Mouse (Mus musculus) stomach, embryonic 15.5 days (tissue): ENCODE results near the gene Esr1. TPM values are rescaled to one million over a fixed set of nuclear protein-coding genes. Genes with fewer than 3 reads are reported as not detected.
"Not testable (repeated sequence)": the region's sequence is repeated elsewhere in the genome, so short reads cannot be mapped to it uniquely, and the experiment has no call there.

Experiments
- ATAC-seq: fragments of 200-750 bp; cut with Nextera tagmentation; 2 replicates; pipeline ENCODE4 v1.8.0; 2017; ENCODE audit warnings: low read depth, moderate number of reproducible peaks, moderate TSS enrichment; ENCODE audit not compliant: insufficient read depth, low FRiP score
- H3K27ac ChIP-seq: fragments of 300-500 bp; sonication (generic); 2 replicates; pipeline ENCODE4 v1.5.1; 2015; ENCODE audit warnings: mild to moderate bottlenecking, inconsistent platforms
- H3K27me3 ChIP-seq: fragments of 300-500 bp; sonication (generic); replicated peaks from 2 replicates; pipeline ENCODE4 v1.6.1; 2015; ENCODE audit warnings: inconsistent platforms
- H3K36me3 ChIP-seq: fragments of 300-500 bp; sonication (generic); 2 replicates; pipeline ENCODE4 v1.6.1; 2015; ENCODE audit warnings: inconsistent platforms
- H3K4me1 ChIP-seq: fragments of 300-500 bp; sonication (generic); 2 replicates; pipeline ENCODE4 v1.6.1; 2015; ENCODE audit warnings: inconsistent platforms
- H3K4me2 ChIP-seq: fragments of 300-500 bp; sonication (generic); 2 replicates; pipeline ENCODE4 v1.6.1; 2015; ENCODE audit warnings: mild to moderate bottlenecking, inconsistent platforms
- H3K4me3 ChIP-seq: fragments of 300-500 bp; sonication (generic); replicated peaks from 2 replicates; pipeline ENCODE4 v1.5.1; 2015; ENCODE audit warnings: inconsistent platforms
- H3K9ac ChIP-seq: fragments of 300-500 bp; sonication (generic); 2 replicates; pipeline ENCODE4 v1.6.1; 2015; ENCODE audit warnings: inconsistent platforms
- H3K9me3 ChIP-seq: fragments of 300-500 bp; sonication (generic); 2 replicates; pipeline ENCODE4 v1.6.1; 2016; ENCODE audit warnings: inconsistent platforms
- WGBS: fragments of 180-500 bp; shearing (Covaris S2); methylation state at CpG from one replicate; pipeline ENCODE4 v1.1.7; 2015; 5-methylcytosine and 5-hydroxymethylcytosine counted together
- polyA plus RNA-seq: library from polyadenylated mRNA; unstranded; fragments of >200 nt; fragmentation: Nextera tagmentation; extraction: Ambion mirVana; gene quantifications from 2 replicates; pipeline ENCODE4 v1.2.1, GENCODE M21; 2015

Gene Esr1
- polyA plus RNA-seq, 1 experiment from 2014 or later, result 0.86 TPM

GRCm38 (mm10) chr10:4665380-4665779 lies 54.0 kb downstream of the Esr1 start:
- Histone ChIP-seq H3K4me1 (no peaks in the 10 kb centered on the region), H3K27me3 (no peaks in the 10 kb centered on the region), H3K4me2 (no peak overlapping the region), H3K4me3 (no peak overlapping the region), H3K36me3 (no peaks in the 10 kb centered on the region), H3K27ac (no peak overlapping the region), H3K9me3 (no peaks in the 10 kb centered on the region), H3K9ac (no peak overlapping the region)
- 83% methylated on average over 5 of the region's 5 CpGs for WGBS
- ATAC-seq, result no peak

- H3K9ac ChIP-seq, result no peak overlapping the region
- 90% methylated on average over 2 of the region's 2 CpGs for WGBS
- no peaks in the 10 kb centered on the region for H3K9me3 ChIP-seq
- H3K4me2 ChIP-seq, result no peak overlapping the region
- no peak for ATAC-seq
- H3K4me3 ChIP-seq, result no peak overlapping the region
- no peak overlapping the region for H3K27ac ChIP-seq
- H3K36me3 ChIP-seq, result no peaks in the 10 kb centered on the region
- no peaks in the 10 kb centered on the region for H3K4me1 ChIP-seq
- no peaks in the 10 kb centered on the region for H3K27me3 ChIP-seq
Measured at GRCm38 (mm10) chr10:4667006-4667405, 55.6 kb downstream of the Esr1 start.

- 74% methylated on average over 2 of the region's 2 CpGs for WGBS
- H3K36me3 ChIP-seq, result no peaks in the 10 kb centered on the region
- no peaks in the 10 kb centered on the region for H3K9me3 ChIP-seq
- no peak overlapping the region for H3K4me3 ChIP-seq
- H3K27ac ChIP-seq, result no peak overlapping the region
- no peak overlapping the region for H3K9ac ChIP-seq
- H3K27me3 ChIP-seq, result no peaks in the 10 kb centered on the region
- H3K4me2 ChIP-seq, result no peak overlapping the region
- H3K4me1 ChIP-seq, result no peaks in the 10 kb centered on the region
- ATAC-seq, result no peak
Measured at GRCm38 (mm10) chr10:4670053-4670452, 58.7 kb downstream of the Esr1 start.

- no peaks in the 10 kb centered on the region for H3K36me3 ChIP-seq
- H3K4me3 ChIP-seq, result no peak overlapping the region
- H3K9ac ChIP-seq, result no peak overlapping the region
- WGBS, result 60% methylated on average over 3 of the region's 3 CpGs
- H3K4me1 ChIP-seq, result no peaks in the 10 kb centered on the region
- no peaks in the 10 kb centered on the region for H3K9me3 ChIP-seq
- H3K27ac ChIP-seq, result no peak overlapping the region
- ATAC-seq, result no peak
- H3K27me3 ChIP-seq, result no peaks in the 10 kb centered on the region
- no peak overlapping the region for H3K4me2 ChIP-seq
Measured at GRCm38 (mm10) chr10:4671876-4672275, 60.5 kb downstream of the Esr1 start.

- WGBS, result 63% methylated on average over 4 of the region's 4 CpGs
- ATAC-seq, result no peak
Measured at GRCm38 (mm10) chr10:4673311-4673816, 62.0 kb downstream of the Esr1 start.

GRCm38 (mm10) chr10:4674983-4675592 lies 63.7 kb downstream of the Esr1 start:
- whole genome bisulfite sequencing, result 19% methylated on average over 14 of the region's 14 CpGs
- not testable (repeated sequence) for H3K27ac ChIP-seq, H3K9me3 ChIP-seq, H3K9ac ChIP-seq, H3K4me1 ChIP-seq, H3K36me3 ChIP-seq, H3K4me3 ChIP-seq, ATAC-seq, H3K27me3 ChIP-seq
- peak overlapping the region; percentile 39 for H3K4me2 ChIP-seq

More at GRCm38 (mm10) chr10:4673311-4673816, 62.0 kb downstream of the Esr1 start:
- H3K27ac ChIP-seq, result no peak overlapping the region
- H3K9me3 ChIP-seq, result no peaks in the 10 kb centered on the region
- H3K27me3 ChIP-seq, result no peaks in the 10 kb centered on the region
- no peak overlapping the region for H3K4me3 ChIP-seq
- no peak overlapping the region for H3K9ac ChIP-seq
- H3K4me2 ChIP-seq, result no peak overlapping the region
- no peaks in the 10 kb centered on the region for H3K36me3 ChIP-seq
- no peaks in the 10 kb centered on the region for H3K4me1 ChIP-seq

- Histone ChIP-seq H3K4me3 (no peak overlapping the region), H3K36me3 (no peaks in the 10 kb centered on the region), H3K9me3 (no peaks in the 10 kb centered on the region), H3K9ac (no peak overlapping the region), H3K27me3 (no peaks in the 10 kb centered on the region), H3K4me1 (no peaks in the 10 kb centered on the region), H3K27ac (no peak overlapping the region), H3K4me2 (no peak overlapping the region)
- no peak for ATAC-seq
- WGBS, result 76% methylated on average over 5 of the region's 5 CpGs
Measured at GRCm38 (mm10) chr10:4683106-4683505, 71.7 kb downstream of the Esr1 start.

- no peaks in the 10 kb centered on the region for H3K27me3 ChIP-seq
- no peaks in the 10 kb centered on the region for H3K9me3 ChIP-seq
- no peak overlapping the region for H3K9ac ChIP-seq
- H3K4me1 ChIP-seq, result no peaks in the 10 kb centered on the region
- WGBS, result 87% methylated on average over 12 of the region's 12 CpGs
- no peak for ATAC-seq
- no peak overlapping the region for H3K4me3 ChIP-seq
- H3K27ac ChIP-seq, result no peak overlapping the region
- H3K36me3 ChIP-seq, result no peaks in the 10 kb centered on the region
- H3K4me2 ChIP-seq, result no peak overlapping the region
Measured at GRCm38 (mm10) chr10:4683711-4684265, 72.4 kb downstream of the Esr1 start.

GRCm38 (mm10) chr10:4694336-4694865 lies 83.0 kb downstream of the Esr1 start:
- H3K4me3 ChIP-seq, result no peak overlapping the region
- no peak overlapping the region for H3K4me2 ChIP-seq
- ATAC-seq, result no peak
- H3K4me1 ChIP-seq, result no peaks in the 10 kb centered on the region
- no peaks in the 10 kb centered on the region for H3K9me3 ChIP-seq
- H3K9ac ChIP-seq, result no peak overlapping the region
- H3K27ac ChIP-seq, result no peak overlapping the region
- WGBS, result 77% methylated on average over 7 of the region's 7 CpGs
- H3K27me3 ChIP-seq, result no peaks in the 10 kb centered on the region
- no peaks in the 10 kb centered on the region for H3K36me3 ChIP-seq

- ATAC-seq, result no peak
- Histone ChIP-seq H3K9me3 (no peaks in the 10 kb centered on the region), H3K4me3 (peak overlapping the region; percentile 23), H3K4me2 (peak overlapping the region; percentile 60), H3K9ac (no peak overlapping the region), H3K27ac (no peak overlapping the region), H3K36me3 (no peaks in the 10 kb centered on the region), H3K27me3 (peaks cover 27% of the 10 kb centered on the region), H3K4me1 (peaks cover 14% of the 10 kb centered on the region)
- 3% methylated on average over 15 of the region's 15 CpGs for WGBS
Measured at GRCm38 (mm10) chr10:4709915-4710314, 98.5 kb downstream of the Esr1 start.

GRCm38 (mm10) chr10:4711434-4711833 lies 100.0 kb downstream of the Esr1 start:
- Histone ChIP-seq H3K27me3 (peaks cover 30% of the 10 kb centered on the region), H3K27ac (no peak overlapping the region), H3K4me3 (peak overlapping the region; percentile 46; the same call in 1 of the 2 replicates), H3K4me2 (no peak overlapping the region), H3K9me3 (no peaks in the 10 kb centered on the region), H3K36me3 (no peaks in the 10 kb centered on the region), H3K4me1 (peaks cover 14% of the 10 kb centered on the region), H3K9ac (no peak overlapping the region)
- no peak for ATAC-seq
- WGBS, result 46% methylated on average over 5 of the region's 5 CpGs

GRCm38 (mm10) chr10:4712061-4712908 lies 100.9 kb downstream of the Esr1 start:
- Histone ChIP-seq H3K4me2 (peak overlapping the region; percentile 93), H3K36me3 (no peaks in the 10 kb centered on the region), H3K27me3 (peaks cover 30% of the 10 kb centered on the region), H3K4me3 (peak overlapping the region; percentile 46), H3K9me3 (no peaks in the 10 kb centered on the region), H3K27ac (no peak overlapping the region), H3K9ac (no peak overlapping the region; the same call in 1 of the 2 replicates), H3K4me1 (peaks cover 14% of the 10 kb centered on the region)
- WGBS, result under 1% methylated on average over 67 of the region's 68 CpGs
- ATAC-seq, result peak; percentile 35; the same call in 1 of the 2 replicates
